Mouse (Mus musculus): Measurements from ENCODE around the gene Nos3. TPM values are rescaled to one million over a fixed set of nuclear protein-coding genes. Genes with fewer than 3 reads are reported as not detected.
A peak's percentile ranks its signal among the peaks of the same experiment; 100 is the strongest.

Nos3 gene
- polyA plus RNA-seq, 1 experiment = 11.1 TPM

DNA sequence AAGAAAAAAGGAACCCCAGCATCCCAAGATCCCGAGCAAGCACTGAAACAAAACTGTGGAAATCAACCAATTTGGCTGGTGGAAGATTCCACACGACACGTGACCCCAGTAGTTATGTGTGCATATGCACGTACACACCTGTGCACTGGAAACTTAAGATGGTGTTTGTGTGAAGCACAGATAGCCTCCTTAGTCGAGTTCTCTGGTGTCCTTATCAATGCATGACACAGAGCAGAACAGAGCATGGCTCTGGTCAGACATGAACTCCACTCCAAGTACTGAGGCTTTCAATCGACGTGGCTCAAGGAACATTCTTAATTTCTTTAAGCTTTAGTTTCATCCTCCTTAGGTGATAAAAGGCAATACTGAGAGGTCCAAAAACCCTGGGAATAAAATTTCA lies 18.3 kb upstream of the Nos3 start:
- TF ChIP-seq CTCF (IDR thresholded peaks at IDR 0.05; ENCODE audit: borderline replicate concordance, extremely low read depth, insufficient read depth, insufficient read length) (no peak), POLR2A (IDR thresholded peaks at IDR 0.05; ENCODE audit: borderline replicate concordance, extremely low read depth, insufficient read depth, insufficient read length, poor library complexity, severe bottlenecking) (no peak)
- no peak for DNase-seq (ENCODE audit: low read depth)

DNA sequence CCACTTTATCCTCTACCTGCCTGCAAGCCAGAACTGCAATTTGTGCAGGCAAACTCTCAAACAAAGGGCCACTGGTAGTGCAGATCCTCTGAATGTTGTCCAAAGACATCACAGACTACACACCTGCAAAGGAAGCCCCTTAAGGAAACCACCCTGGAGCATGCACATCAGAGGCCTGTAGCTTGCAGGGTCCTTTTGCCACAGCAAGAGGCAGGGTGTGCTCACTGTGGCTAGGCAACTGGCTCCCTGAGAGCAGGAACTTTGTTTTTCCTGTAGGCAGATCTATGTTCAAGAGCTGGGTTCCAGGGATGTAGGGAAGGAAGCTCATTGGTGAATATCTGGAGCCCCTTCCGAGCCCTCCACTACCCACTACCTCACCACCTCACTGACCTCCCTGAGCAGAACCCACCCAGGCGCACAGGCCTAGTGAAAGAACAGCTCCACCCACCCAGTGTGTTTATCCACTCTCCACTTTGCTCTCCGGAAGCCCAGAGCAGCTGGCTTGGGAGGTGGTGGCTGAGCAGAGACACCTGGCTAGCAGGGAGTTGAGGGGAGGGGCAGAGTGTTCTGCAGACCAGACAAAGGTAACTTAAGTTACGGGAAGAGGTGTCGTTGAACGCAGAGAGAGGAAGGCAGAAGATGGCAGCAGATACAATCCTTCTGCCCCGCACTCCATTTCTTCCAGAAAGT lies 17.3 kb upstream of the Nos3 start:
- DNase-seq (ENCODE audit: low read depth) = no peak
- TF ChIP-seq POLR2A (IDR thresholded peaks at IDR 0.05; ENCODE audit: borderline replicate concordance, extremely low read depth, insufficient read depth, insufficient read length, poor library complexity, severe bottlenecking) (no peak), CTCF (IDR thresholded peaks at IDR 0.05; ENCODE audit: borderline replicate concordance, extremely low read depth, insufficient read depth, insufficient read length) (no peak)

DNA sequence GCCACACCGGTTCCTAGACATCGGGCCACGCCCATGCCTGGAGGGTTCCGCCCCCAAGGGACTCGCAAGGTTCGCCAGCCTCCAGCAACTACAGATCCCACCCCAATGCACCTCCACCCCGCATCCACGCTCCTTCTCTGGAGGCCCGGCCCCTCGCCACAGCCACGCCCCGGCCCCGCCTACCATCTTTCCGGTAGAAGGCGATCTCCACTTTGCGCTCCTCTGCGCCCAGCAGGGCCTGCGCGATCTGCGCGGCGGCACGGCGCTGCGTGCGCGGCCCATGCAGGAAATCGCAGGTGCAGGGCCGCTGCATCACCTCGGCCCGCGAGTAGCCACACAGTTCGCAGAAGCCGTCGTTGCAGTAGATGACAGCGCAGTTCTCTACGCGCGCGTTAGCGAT lies 16.5 kb upstream of the Nos3 start:
- peak; percentile 82 for DNase-seq (ENCODE audit: low read depth)
- TF ChIP-seq CTCF (IDR thresholded peaks at IDR 0.05; ENCODE audit: borderline replicate concordance, extremely low read depth, insufficient read depth, insufficient read length) (no peak), POLR2A (IDR thresholded peaks at IDR 0.05; ENCODE audit: borderline replicate concordance, extremely low read depth, insufficient read depth, insufficient read length, poor library complexity, severe bottlenecking) (peak; percentile 65; the same call in 1 of the 2 replicates)

DNA sequence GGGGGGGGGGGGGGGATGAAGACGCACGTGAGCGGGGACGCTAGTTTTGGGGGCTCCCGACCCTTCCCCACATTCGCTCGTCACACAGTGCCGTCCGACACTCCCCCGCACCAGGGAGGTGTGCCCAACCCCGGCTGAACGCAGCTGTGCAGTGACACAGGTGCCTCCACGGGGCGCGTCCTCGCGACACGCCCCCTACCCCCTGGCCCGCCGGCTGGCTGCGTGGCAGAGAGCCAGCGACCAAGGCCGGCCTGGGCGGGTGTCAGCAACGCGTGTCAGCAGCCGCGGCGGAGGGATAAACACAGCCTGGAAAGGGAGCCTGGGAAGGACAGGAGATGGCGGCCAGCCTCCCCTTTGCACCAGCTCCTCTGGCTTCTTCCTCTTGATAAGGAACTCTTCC lies 16.1 kb upstream of the Nos3 start:
- TF ChIP-seq CTCF (IDR thresholded peaks at IDR 0.05; ENCODE audit: borderline replicate concordance, extremely low read depth, insufficient read depth, insufficient read length) (no peak), POLR2A (IDR thresholded peaks at IDR 0.05; ENCODE audit: borderline replicate concordance, extremely low read depth, insufficient read depth, insufficient read length, poor library complexity, severe bottlenecking) (no peak)
- peak; percentile 52 for DNase-seq (ENCODE audit: low read depth)

DNA sequence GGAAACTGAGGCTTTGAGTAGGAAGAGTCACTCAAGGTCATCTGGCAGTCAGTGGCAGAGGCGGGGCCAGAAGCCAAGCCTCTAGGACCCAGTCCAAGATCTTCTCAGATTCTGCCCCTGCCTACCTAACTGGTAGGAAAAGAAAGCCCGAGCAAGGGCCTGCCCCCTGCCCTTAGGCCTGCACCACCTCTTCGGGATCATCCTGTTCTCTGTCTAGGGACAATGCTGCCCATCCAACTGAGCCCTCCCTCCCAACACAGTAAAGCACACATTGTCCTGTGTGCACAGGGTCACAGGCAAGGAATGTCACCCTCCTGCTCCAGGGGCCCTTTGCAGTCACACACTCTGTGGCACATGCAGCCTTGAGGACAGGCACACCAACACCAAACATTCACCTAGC lies 14.5 kb upstream of the Nos3 start:
- no peak for TF ChIP-seq POLR2A (IDR thresholded peaks at IDR 0.05; ENCODE audit: borderline replicate concordance, extremely low read depth, insufficient read depth, insufficient read length, poor library complexity, severe bottlenecking)
- no peak for TF ChIP-seq CTCF (IDR thresholded peaks at IDR 0.05; ENCODE audit: borderline replicate concordance, extremely low read depth, insufficient read depth, insufficient read length)
- no peak for DNase-seq (ENCODE audit: low read depth)

DNA sequence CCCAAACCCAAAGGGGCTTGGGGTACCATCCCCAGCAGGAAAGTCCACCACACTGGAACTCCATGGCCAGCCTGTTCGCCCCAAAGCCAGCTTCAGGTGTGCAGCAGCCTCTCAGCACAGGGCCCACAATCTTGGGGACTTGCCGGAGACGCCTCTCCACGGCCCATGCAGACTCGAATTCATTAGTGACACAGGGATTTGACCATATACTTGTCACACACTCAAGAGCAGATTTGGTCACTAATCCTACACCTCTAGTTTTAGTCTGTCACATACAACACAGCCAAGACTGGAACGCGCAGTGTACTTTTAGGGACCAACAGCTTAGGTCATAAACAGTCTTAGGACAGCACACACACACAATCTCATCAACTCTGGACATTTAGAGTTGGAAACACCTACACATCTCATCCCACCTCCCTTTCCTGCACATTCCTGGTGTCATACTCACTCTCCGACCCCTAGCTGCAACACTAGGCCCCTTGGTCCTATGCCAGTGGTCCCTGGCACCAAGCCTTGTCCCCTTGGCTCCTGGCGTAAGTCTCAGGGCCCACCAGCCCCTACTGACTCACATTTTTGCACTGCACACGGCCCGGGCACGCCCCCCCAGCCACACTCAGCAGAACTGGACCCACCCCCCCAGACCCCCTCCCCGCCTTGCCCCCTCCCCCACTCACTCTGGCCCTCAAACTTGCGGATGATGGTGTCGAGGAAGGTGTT lies 13.9 kb upstream of the Nos3 start:
- TF ChIP-seq CTCF (IDR thresholded peaks at IDR 0.05; ENCODE audit: borderline replicate concordance, extremely low read depth, insufficient read depth, insufficient read length) = no peak
- TF ChIP-seq POLR2A (IDR thresholded peaks at IDR 0.05; ENCODE audit: borderline replicate concordance, extremely low read depth, insufficient read depth, insufficient read length, poor library complexity, severe bottlenecking) = no peak
- peak; percentile 48 for DNase-seq (ENCODE audit: low read depth)

DNA sequence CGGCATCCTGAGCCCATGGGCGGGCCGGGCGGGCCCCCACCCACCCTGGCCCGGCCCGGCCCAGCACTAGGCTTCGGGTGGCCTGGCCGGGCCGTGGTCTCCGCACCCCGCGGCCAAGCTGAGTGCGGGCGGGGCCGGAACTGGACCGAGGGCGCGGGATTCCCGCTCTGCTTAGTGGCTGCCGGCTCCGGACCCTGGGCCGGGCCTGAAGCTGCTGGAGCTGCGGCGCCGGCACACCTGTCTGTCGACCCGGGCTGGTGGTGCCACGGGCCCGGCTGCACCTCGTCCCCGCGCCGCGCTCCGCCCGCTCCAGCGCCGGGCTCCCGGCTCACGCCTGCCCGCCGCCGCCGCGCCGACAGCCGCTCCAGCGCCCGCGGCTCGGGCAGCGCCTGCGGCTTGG lies 13.3 kb upstream of the Nos3 start, which contains the start of gene Kcnh2:
Gene Kcnh2 (minus strand): TSS at position 327 of the 400 bp plus-strand sequence.
- DNase-seq (ENCODE audit: low read depth) = no peak
- TF ChIP-seq POLR2A (IDR thresholded peaks at IDR 0.05; ENCODE audit: borderline replicate concordance, extremely low read depth, insufficient read depth, insufficient read length, poor library complexity, severe bottlenecking) (no peak), CTCF (IDR thresholded peaks at IDR 0.05; ENCODE audit: borderline replicate concordance, extremely low read depth, insufficient read depth, insufficient read length) (no peak)

DNA sequence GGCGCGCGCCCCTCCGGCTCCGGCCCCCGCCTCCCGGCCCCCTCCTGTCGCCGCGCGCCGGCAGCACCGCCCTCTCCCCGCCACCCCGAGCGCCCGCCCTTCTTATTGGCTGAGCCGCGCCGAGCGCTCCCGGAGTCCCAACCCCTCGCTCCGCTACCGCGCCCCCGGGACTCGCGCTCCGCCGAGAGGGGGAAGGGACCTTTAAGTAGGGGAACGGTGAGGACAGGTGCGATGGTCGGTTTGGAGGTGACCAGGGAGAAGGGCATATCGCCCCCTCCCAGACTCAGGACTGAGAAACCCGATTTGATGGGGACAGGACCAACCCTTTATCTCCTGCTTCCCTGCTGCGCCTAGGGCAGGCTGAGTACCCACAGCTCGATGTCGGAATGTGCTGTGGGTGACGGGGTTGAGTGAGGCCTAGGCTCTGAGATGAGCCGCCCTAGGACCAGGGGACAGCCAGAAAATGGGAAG lies 12.9 kb upstream of the Nos3 start:
- TF ChIP-seq CTCF (IDR thresholded peaks at IDR 0.05; ENCODE audit: borderline replicate concordance, extremely low read depth, insufficient read depth, insufficient read length) (no peak), POLR2A (IDR thresholded peaks at IDR 0.05; ENCODE audit: borderline replicate concordance, extremely low read depth, insufficient read depth, insufficient read length, poor library complexity, severe bottlenecking) (peak; percentile 35; the same call in 1 of the 2 replicates)
- peak; percentile 97 for DNase-seq (ENCODE audit: low read depth)

DNA sequence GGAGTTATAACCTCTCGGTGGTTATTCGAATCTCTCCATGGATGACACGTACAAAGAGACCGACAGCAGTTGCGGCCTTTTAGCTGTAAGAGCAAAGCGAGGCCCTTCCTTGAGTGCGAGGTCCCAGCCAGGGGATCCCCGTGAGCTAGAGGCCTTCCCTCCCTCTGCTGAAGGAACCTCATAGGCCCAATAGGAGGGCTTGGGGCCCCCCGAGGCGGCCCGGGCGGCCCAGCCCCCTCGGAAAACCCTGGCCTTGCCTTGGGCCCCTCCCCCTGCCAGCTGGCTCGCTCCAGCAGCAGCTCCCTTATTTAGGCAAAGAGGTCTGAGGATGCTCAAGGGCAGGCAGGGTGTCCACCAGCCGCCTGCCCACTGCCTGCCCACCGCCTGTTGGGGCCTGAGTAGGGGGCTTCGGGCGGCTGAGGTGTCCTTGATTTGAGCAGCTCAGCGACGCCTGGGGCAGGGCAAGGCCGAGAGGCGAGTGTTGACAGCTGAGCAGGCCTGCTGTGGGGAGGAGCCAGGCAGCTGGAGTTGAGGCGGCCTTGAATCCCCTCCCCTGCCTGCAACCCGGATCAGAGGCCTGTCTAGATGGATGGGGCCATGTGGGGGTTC lies 12.3 kb upstream of the Nos3 start:
- DNase-seq (ENCODE audit: low read depth) = peak; percentile 85
- TF ChIP-seq CTCF (IDR thresholded peaks at IDR 0.05; ENCODE audit: borderline replicate concordance, extremely low read depth, insufficient read depth, insufficient read length) = no peak
- no peak for TF ChIP-seq POLR2A (IDR thresholded peaks at IDR 0.05; ENCODE audit: borderline replicate concordance, extremely low read depth, insufficient read depth, insufficient read length, poor library complexity, severe bottlenecking)

DNA sequence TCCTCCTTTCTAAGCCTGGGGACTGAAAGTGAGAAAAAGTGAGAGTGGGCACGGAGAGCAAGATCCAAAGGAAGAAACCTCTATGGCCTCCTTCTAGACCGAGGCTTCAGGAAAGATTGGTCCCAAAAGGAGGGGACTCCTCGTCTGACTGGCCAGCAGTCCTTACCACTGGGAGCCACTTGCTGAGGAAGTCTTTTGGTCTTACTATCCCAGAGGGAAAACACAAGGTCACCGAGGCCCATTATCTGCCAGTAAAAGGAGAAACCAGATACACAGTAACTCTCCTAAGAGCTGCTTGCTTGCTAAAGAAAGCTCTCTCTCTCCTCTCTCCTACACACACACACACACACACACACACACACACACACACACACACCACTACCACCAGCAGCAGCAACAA lies 11.3 kb upstream of the Nos3 start:
- no peak for DNase-seq (ENCODE audit: low read depth)
- TF ChIP-seq POLR2A (IDR thresholded peaks at IDR 0.05; ENCODE audit: borderline replicate concordance, extremely low read depth, insufficient read depth, insufficient read length, poor library complexity, severe bottlenecking) (no peak), CTCF (IDR thresholded peaks at IDR 0.05; ENCODE audit: borderline replicate concordance, extremely low read depth, insufficient read depth, insufficient read length) (no peak)

DNA sequence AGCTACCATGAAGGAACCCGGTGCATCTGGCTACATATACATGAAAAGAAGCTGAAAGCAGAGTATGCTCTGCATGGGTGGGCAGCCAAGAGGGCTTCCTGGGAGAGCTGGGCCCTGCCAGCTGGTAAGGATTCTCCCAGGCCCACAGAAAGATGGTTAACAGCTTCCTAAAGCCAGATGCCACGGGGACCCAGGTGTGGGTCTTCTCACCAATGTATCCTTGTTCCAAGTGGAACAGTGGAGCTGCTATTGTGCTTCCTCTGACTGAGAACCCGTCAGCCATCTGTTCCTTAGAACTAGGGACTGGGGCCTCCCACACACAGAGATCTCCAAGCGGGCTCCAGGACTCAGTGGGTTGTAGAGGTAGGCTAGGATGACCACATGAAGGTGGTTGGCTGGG lies 7.8 kb upstream of the Nos3 start:
- TF ChIP-seq POLR2A (IDR thresholded peaks at IDR 0.05; ENCODE audit: borderline replicate concordance, extremely low read depth, insufficient read depth, insufficient read length, poor library complexity, severe bottlenecking) = no peak
- no peak for TF ChIP-seq CTCF (IDR thresholded peaks at IDR 0.05; ENCODE audit: borderline replicate concordance, extremely low read depth, insufficient read depth, insufficient read length)
- DNase-seq (ENCODE audit: low read depth) = peak; percentile 47
